Mouse (Mus musculus): ENCODE measurements around the gene Tnnc2. TPM values are rescaled to one million over a fixed set of nuclear protein-coding genes. Genes with fewer than 3 reads are reported as not detected.

The Tnnc2 gene
- polyA plus RNA-seq, 1 experiment = not detected

DNA sequence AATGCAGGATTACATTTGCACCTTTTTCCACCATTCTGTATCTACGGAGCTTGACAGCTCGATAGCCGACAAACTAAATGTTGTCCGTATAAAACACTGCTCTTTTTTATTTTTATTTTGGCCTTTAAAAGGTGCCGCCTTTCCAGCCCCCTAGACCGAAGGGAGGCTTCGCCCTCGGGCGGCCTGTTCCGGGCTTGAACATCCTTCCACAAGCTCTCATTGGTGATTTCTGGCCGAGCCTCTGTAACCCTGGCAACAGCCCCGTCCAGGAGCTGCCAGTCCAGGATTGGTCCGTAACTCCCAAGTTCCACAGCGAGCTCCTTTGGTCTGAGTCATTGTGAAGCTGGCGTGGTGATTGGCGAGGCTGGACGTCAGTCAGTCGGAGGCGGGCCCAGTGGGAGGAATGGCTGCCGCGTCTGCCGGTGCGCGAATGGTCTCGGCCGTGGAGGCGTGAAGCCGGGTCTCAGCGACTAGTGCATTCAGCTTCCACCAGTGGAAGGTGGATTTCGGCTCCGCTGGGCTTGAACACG, 42.9 kb upstream of the Tnnc2 start, which contains the start of gene Zswim1:
Zswim1 (plus strand) TSS at position 51 of the 530 bp plus-strand sequence.
- Histone ChIP-seq H3K4me3 (ENCODE audit: low read depth, low read length) (peak within 1 kb of the TSS; percentile 81), H3K27me3 (ENCODE audit: control insufficient read depth, insufficient read depth, low read length) (no peaks in the 10 kb centered on the region), H3K4me1 (ENCODE audit: control insufficient read depth, insufficient read depth, insufficient read length, low read length) (peaks cover 5% of the 10 kb centered on the region), H3K27ac (ENCODE audit: insufficient read depth, low read depth, low read length) (peak within 1 kb of the TSS; percentile 65), H3K36me3 (ENCODE audit: control insufficient read depth, insufficient read depth, low read length) (peaks cover 34% of the 10 kb centered on the region)
- 2% methylated on average over 32 of the region's 32 CpGs for WGBS
- TF ChIP-seq POLR2A (IDR thresholded peaks at IDR 0.05; ENCODE audit: low read depth, low read length) (peak; percentile 67; the same call in 1 of the 2 replicates), CTCF (IDR thresholded peaks at IDR 0.05; ENCODE audit: extremely low read depth, insufficient read length, insufficient replicate concordance, low read depth, low read length) (no peak)

DNA sequence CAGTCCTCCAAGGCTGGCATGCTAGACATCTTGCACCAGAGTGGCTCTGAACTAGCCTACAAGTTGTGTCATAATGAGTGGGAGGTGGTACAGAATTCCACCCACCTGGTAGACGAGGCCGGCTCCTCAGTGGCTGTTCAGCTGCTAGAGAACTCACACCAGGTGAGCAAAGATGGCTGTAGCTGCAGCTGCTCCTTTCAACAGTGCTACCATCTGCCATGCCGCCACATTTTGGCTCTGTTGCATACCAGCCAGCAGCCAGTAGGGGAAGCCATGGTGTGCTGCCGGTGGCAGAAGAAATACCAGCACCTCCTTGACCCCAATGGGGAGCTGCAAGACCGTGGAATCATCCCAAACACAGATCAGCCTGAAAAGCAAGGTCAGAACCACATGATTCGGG, 41.3 kb upstream of the Tnnc2 start:
- H3K4me3 ChIP-seq (ENCODE audit: low read depth, low read length) = no peak overlapping the region
- peaks cover 5% of the 10 kb centered on the region for H3K4me1 ChIP-seq (ENCODE audit: control insufficient read depth, insufficient read depth, insufficient read length, low read length)
- TF ChIP-seq CTCF (IDR thresholded peaks at IDR 0.05; ENCODE audit: extremely low read depth, insufficient read length, insufficient replicate concordance, low read depth, low read length) = no peak
- TF ChIP-seq POLR2A (IDR thresholded peaks at IDR 0.05; ENCODE audit: low read depth, low read length) = no peak
- H3K27ac ChIP-seq (ENCODE audit: insufficient read depth, low read depth, low read length) = no peak overlapping the region
- no peaks in the 10 kb centered on the region for H3K27me3 ChIP-seq (ENCODE audit: control insufficient read depth, insufficient read depth, low read length)
- H3K36me3 ChIP-seq (ENCODE audit: control insufficient read depth, insufficient read depth, low read length) = peaks cover 27% of the 10 kb centered on the region
- WGBS = 89% methylated on average over 6 of the region's 6 CpGs

DNA sequence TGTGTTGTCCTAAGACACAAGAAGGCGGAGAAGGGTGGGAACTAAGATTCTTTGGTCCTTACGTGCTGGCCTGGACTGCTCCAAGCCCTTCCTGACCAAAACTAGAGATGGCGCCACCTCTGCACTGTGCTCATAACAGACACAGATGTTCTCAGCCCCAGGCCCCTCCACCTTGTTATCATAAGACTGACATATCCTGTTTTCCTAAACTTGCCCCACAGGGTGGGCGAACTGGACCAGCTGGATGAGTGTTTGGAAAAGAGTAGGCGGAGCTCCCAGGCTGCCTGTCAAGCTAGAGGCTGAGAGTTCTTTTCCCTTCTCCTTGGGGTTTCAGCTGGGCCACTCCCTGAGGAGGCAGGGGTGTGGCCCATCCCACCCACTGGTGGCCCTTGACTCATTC, 37.9 kb upstream of the Tnnc2 start:
- TF ChIP-seq CTCF (IDR thresholded peaks at IDR 0.05; ENCODE audit: extremely low read depth, insufficient read length, insufficient replicate concordance, low read depth, low read length) (no peak), POLR2A (IDR thresholded peaks at IDR 0.05; ENCODE audit: low read depth, low read length) (no peak)
- WGBS = 79% methylated on average over 5 of the region's 5 CpGs
- no peak overlapping the region for H3K27ac ChIP-seq (ENCODE audit: insufficient read depth, low read depth, low read length)
- no peaks in the 10 kb centered on the region for H3K27me3 ChIP-seq (ENCODE audit: control insufficient read depth, insufficient read depth, low read length)
- peaks cover 7% of the 10 kb centered on the region; the same call in 1 of the 2 replicates for H3K4me1 ChIP-seq (ENCODE audit: control insufficient read depth, insufficient read depth, insufficient read length, low read length)
- no peak overlapping the region for H3K4me3 ChIP-seq (ENCODE audit: low read depth, low read length)
- peaks cover 17% of the 10 kb centered on the region for H3K36me3 ChIP-seq (ENCODE audit: control insufficient read depth, insufficient read depth, low read length)

DNA sequence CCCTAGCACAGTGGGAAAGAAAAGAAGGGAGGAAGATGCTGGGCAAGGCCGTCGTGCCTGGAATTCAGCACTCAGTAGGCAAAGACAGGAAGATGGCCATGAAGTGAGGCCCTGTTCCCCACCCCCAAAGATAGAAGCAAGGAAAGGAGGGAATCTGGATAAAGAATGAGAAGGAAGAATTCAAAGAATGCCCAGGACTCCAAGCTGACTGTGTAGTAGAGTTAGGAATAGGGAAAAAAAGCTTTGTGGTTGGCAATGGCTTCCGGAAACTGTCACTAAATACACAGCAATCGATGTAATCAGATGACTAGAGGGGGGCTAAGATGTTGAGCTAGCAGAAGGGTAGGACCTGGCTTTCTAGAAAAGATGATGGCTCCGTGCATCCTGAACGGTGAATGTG, 37.4 kb upstream of the Tnnc2 start:
- Histone ChIP-seq H3K4me1 (ENCODE audit: control insufficient read depth, insufficient read depth, insufficient read length, low read length) (peaks cover 8% of the 10 kb centered on the region; the same call in 1 of the 2 replicates), H3K36me3 (ENCODE audit: control insufficient read depth, insufficient read depth, low read length) (peaks cover 18% of the 10 kb centered on the region), H3K27me3 (ENCODE audit: control insufficient read depth, insufficient read depth, low read length) (no peaks in the 10 kb centered on the region), H3K27ac (ENCODE audit: insufficient read depth, low read depth, low read length) (no peak overlapping the region), H3K4me3 (ENCODE audit: low read depth, low read length) (no peak overlapping the region)
- 85% methylated on average over 6 of the region's 6 CpGs for WGBS
- TF ChIP-seq CTCF (IDR thresholded peaks at IDR 0.05; ENCODE audit: extremely low read depth, insufficient read length, insufficient replicate concordance, low read depth, low read length) (no peak), POLR2A (IDR thresholded peaks at IDR 0.05; ENCODE audit: low read depth, low read length) (no peak)

DNA sequence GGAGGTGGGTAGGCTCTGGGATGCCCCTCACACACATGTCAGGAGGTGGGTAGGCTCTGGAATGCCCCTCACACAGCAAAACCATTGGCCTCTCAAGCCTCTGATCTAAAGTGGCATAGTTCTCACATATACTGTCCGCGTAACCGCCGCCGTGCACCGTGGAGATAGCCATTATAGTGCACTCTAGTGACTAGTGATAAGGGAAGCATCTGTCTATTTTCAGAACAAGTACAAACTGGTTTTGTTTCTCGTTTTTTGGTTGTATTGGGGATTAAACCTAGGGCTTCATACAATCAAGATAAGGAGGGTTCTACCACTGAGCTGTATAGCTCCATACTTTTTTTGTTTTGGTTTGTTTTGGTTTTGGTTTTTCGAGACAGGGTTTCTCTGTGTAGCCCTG, 36.1 kb upstream of the Tnnc2 start:
- no peak overlapping the region for H3K4me3 ChIP-seq (ENCODE audit: low read depth, low read length)
- H3K36me3 ChIP-seq (ENCODE audit: control insufficient read depth, insufficient read depth, low read length) = peaks cover 11% of the 10 kb centered on the region
- no peak overlapping the region for H3K27ac ChIP-seq (ENCODE audit: insufficient read depth, low read depth, low read length)
- no peaks in the 10 kb centered on the region for H3K27me3 ChIP-seq (ENCODE audit: control insufficient read depth, insufficient read depth, low read length)
- 89% methylated on average over 8 of the region's 8 CpGs for WGBS
- TF ChIP-seq CTCF (IDR thresholded peaks at IDR 0.05; ENCODE audit: extremely low read depth, insufficient read length, insufficient replicate concordance, low read depth, low read length) (no peak), POLR2A (IDR thresholded peaks at IDR 0.05; ENCODE audit: low read depth, low read length) (no peak)
- peaks cover 8% of the 10 kb centered on the region; the same call in 1 of the 2 replicates for H3K4me1 ChIP-seq (ENCODE audit: control insufficient read depth, insufficient read depth, insufficient read length, low read length)

DNA sequence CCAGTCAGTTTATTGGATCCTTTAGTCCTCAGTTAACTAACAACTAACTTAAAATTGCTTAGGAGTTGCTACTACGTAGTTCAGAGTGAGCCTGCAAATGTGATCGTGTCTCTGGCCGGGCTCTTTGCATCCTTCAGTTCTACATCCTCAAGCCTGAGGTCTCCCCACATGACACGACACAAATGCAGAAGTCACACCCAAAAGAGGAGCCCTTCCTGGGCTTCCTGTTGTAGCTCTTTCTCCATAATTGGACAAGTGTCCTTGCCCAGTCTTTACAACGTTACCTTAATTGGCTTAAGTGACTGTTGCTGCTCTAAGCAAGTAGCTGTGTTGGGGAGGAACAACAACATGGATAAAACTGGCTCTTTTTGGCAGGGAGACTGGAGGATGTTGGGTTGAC, 35.6 kb upstream of the Tnnc2 start:
- Histone ChIP-seq H3K4me3 (ENCODE audit: low read depth, low read length) (no peak overlapping the region), H3K27ac (ENCODE audit: insufficient read depth, low read depth, low read length) (no peak overlapping the region), H3K27me3 (ENCODE audit: control insufficient read depth, insufficient read depth, low read length) (no peaks in the 10 kb centered on the region), H3K4me1 (ENCODE audit: control insufficient read depth, insufficient read depth, insufficient read length, low read length) (peaks cover 8% of the 10 kb centered on the region; the same call in 1 of the 2 replicates), H3K36me3 (ENCODE audit: control insufficient read depth, insufficient read depth, low read length) (peaks cover 8% of the 10 kb centered on the region)
- WGBS = 83% methylated on average over 5 of the region's 5 CpGs
- TF ChIP-seq POLR2A (IDR thresholded peaks at IDR 0.05; ENCODE audit: low read depth, low read length) (no peak), CTCF (IDR thresholded peaks at IDR 0.05; ENCODE audit: extremely low read depth, insufficient read length, insufficient replicate concordance, low read depth, low read length) (no peak)

DNA sequence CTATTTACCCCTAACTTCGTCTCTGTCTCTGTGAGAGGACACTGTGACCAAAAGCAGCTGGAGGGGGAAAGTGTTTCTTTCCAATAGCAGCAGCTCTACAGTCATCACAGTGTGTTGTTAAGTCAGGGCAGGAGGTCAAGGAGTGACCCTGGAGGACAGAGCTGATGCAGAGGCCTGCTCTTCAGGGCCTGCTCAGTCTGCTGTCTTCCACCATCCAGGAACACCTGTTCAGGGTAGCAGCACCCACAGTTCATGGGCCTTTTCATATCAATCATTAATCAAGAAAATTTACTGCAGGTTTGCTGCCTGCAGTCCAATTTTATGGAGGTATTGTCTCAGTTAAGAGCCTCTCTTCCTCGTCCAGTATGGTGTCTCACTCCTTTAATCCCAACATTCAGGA, 33.8 kb upstream of the Tnnc2 start:
- Histone ChIP-seq H3K36me3 (ENCODE audit: control insufficient read depth, insufficient read depth, low read length) (peaks cover 4% of the 10 kb centered on the region), H3K27me3 (ENCODE audit: control insufficient read depth, insufficient read depth, low read length) (no peaks in the 10 kb centered on the region)
- WGBS = 31% methylated on average over 2 of the region's 2 CpGs

More for the DNA sequence above, 33.8 kb upstream of the Tnnc2 start:
- no peak for TF ChIP-seq CTCF (IDR thresholded peaks at IDR 0.05; ENCODE audit: extremely low read depth, insufficient read length, insufficient replicate concordance, low read depth, low read length)
- TF ChIP-seq POLR2A (IDR thresholded peaks at IDR 0.05; ENCODE audit: low read depth, low read length) = no peak
- H3K4me3 ChIP-seq (ENCODE audit: low read depth, low read length) = no peak overlapping the region
- peak overlapping the region; percentile 29 for H3K27ac ChIP-seq (ENCODE audit: insufficient read depth, low read depth, low read length)
- H3K4me1 ChIP-seq (ENCODE audit: control insufficient read depth, insufficient read depth, insufficient read length, low read length) = peaks cover 8% of the 10 kb centered on the region; the same call in 1 of the 2 replicates

Data from small intestine, adult 2 months (tissue).